Mouse (Mus musculus) intestine, embryonic 15.5 days (tissue): Measurements from ENCODE around the gene Cartpt. TPM values are rescaled to one million over a fixed set of nuclear protein-coding genes. Genes with fewer than 3 reads are reported as not detected.
"Not testable (repeated sequence)": the region's sequence is repeated elsewhere in the genome, so short reads cannot be mapped to it uniquely, and the experiment has no call there.

Experiments
- ATAC-seq: fragments of 200-750 bp; cut with Nextera tagmentation; 2 replicates; pipeline ENCODE4 v1.8.0; 2017; ENCODE audit warnings: moderate TSS enrichment, moderate library complexity
- H3K27ac ChIP-seq: fragments of 300-500 bp; sonication (generic); 2 replicates; pipeline ENCODE4 v1.5.1; 2015; ENCODE audit warnings: mild to moderate bottlenecking, inconsistent platforms
- H3K27me3 ChIP-seq: fragments of 300-500 bp; sonication (generic); replicated peaks from 2 replicates; pipeline ENCODE4 v1.6.1; 2015; ENCODE audit warnings: inconsistent platforms
- H3K36me3 ChIP-seq: fragments of 300-500 bp; sonication (generic); 2 replicates; pipeline ENCODE4 v1.6.1; 2015; ENCODE audit warnings: inconsistent platforms
- H3K4me1 ChIP-seq: fragments of 300-500 bp; sonication (generic); replicated peaks from 2 replicates; pipeline ENCODE4 v1.6.1; 2015; ENCODE audit warnings: inconsistent platforms
- H3K4me2 ChIP-seq: fragments of 300-500 bp; sonication (generic); replicated peaks from 2 replicates; pipeline ENCODE4 v1.6.1; 2015; ENCODE audit warnings: mild to moderate bottlenecking, inconsistent platforms
- H3K4me3 ChIP-seq: fragments of 300-500 bp; sonication (generic); replicated peaks from 2 replicates; pipeline ENCODE4 v1.5.1; 2015; ENCODE audit warnings: inconsistent platforms
- H3K9ac ChIP-seq: fragments of 300-500 bp; sonication (generic); 2 replicates; pipeline ENCODE4 v1.6.1; 2015; ENCODE audit warnings: inconsistent platforms
- H3K9me3 ChIP-seq: fragments of 300-500 bp; sonication (generic); 2 replicates; pipeline ENCODE4 v1.6.1; 2016; ENCODE audit warnings: inconsistent platforms
- WGBS: fragments of 180-500 bp; shearing (Covaris S2); methylation state at CpG from one replicate; pipeline ENCODE4 v1.1.7; 2015; 5-methylcytosine and 5-hydroxymethylcytosine counted together
- polyA plus RNA-seq: library from polyadenylated mRNA; unstranded; fragments of >200 nt; fragmentation: Nextera tagmentation; extraction: Ambion mirVana; gene quantifications from 2 replicates; pipeline ENCODE4 v1.2.1, GENCODE M21; 2015

The Cartpt gene
- polyA plus RNA-seq, 1 experiment from 2014 or later = 30.9 TPM

DNA sequence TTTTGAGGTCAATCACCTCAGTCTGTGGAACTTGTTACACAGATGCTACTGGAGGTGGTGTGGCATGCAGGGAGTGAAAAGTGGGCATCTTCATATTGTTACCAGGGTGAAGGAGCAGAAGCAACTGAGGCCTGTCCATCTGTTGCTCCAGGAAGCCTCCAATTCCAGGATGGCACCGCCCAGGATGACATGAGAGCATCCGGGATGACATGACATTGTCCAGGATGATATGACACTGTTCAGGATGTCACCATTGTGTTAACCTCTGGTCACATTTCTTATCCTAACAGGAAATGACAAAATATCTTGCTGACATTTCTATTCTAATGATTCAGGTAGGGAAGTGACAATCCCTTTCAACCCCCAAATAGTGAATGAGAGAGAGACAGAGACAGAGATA lies 47.8 kb downstream of the Cartpt start:
- no peak for ATAC-seq
- no peak overlapping the region for H3K27ac ChIP-seq
- no peak overlapping the region for H3K4me3 ChIP-seq

GRCm38 (mm10) chr13:99852416-99852815 lies 48.5 kb downstream of the Cartpt start:
- H3K4me1 ChIP-seq, H3K4me2 ChIP-seq, H3K27ac ChIP-seq, H3K36me3 ChIP-seq, H3K9me3 ChIP-seq, H3K9ac ChIP-seq, H3K4me3 ChIP-seq, ATAC-seq, H3K27me3 ChIP-seq: not testable (repeated sequence)
- 62% methylated on average over 3 of the region's 3 CpGs for WGBS

More for the DNA sequence above, 47.8 kb downstream of the Cartpt start:
- 90% methylated on average over 2 of the region's 2 CpGs for WGBS
- Histone ChIP-seq H3K9me3 (no peaks in the 10 kb centered on the region), H3K4me1 (no peaks in the 10 kb centered on the region), H3K9ac (no peak overlapping the region), H3K36me3 (no peaks in the 10 kb centered on the region), H3K27me3 (no peaks in the 10 kb centered on the region), H3K4me2 (no peak overlapping the region)

DNA sequence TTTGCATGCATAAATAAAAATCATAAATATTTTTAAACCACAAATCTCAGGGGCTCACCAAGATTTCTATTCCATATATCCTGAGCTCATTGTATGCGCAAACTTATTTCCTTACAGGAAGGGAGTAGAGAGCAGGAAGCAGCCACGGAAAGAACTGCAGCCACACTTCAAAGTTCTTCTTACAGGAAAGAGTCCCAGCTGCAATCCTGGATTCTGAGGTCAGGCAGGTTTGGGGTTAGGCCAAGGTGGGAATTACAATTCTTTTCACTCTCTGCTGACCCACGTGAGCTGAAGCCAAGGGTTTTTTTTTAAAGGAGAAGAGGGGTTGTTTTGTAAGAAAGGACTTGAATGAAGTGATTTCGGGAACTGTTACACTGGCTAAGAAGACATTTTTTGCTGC lies 49.9 kb downstream of the Cartpt start:
- Histone ChIP-seq H3K9ac (no peak overlapping the region), H3K9me3 (no peaks in the 10 kb centered on the region), H3K4me1 (0 out of 2 replicates have a peak, but pooled peaks cover 2% of the 10 kb centered on the region), H3K4me2 (no peak overlapping the region), H3K27ac (no peak overlapping the region), H3K36me3 (no peaks in the 10 kb centered on the region), H3K27me3 (no peaks in the 10 kb centered on the region), H3K4me3 (no peak overlapping the region)
- ATAC-seq = no peak
- 35% methylated on average over 4 of the region's 4 CpGs for WGBS

DNA sequence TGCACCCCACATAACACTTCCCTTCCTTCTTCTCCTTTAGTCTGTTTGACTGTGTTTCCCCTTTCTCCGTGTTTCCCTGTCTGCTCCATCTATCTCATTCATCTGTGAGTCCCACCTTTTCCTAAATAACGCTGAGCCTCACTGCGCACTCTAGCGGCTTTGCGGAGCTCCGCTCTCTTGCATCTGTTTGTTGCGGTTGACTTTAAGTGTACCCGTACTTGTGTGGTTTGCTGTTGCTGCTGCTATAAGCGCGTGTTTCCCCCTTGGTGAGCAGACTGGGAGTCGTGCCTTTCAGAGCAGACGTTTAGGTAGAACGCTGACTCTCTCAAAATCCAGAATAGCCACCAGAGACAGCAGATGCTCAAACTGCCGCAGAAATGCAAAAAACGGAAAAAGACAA lies 51.3 kb downstream of the Cartpt start:
- Histone ChIP-seq H3K4me3 (no peak overlapping the region), H3K4me1 (0 out of 2 replicates have a peak, but pooled peaks cover 2% of the 10 kb centered on the region), H3K27me3 (no peaks in the 10 kb centered on the region), H3K36me3 (no peaks in the 10 kb centered on the region), H3K9me3 (no peaks in the 10 kb centered on the region), H3K4me2 (no peak overlapping the region), H3K9ac (no peak overlapping the region), H3K27ac (no peak overlapping the region)
- 36% methylated on average over 15 of the region's 15 CpGs for WGBS
- no peak for ATAC-seq

Other genes with a start within 250 kb of the Cartpt start
- 46.7 and 48.5 TPM in 2 replicates for gene Mccc2, start 114.5 kb upstream of the Cartpt start, polyA plus RNA-seq
- gene Bdp1, start 203.0 kb upstream of the Cartpt start, polyA plus RNA-seq = 28.8 and 36.7 TPM in 2 replicates
- 136 and 168 TPM in 2 replicates for gene Serf1, start 206.9 kb upstream of the Cartpt start, polyA plus RNA-seq
- 45.1 and 49.1 TPM in 2 replicates for gene Smn1, start 223.8 kb upstream of the Cartpt start, polyA plus RNA-seq